Mouse (Mus musculus) adrenal gland, postnatal 36 days (tissue): ENCODE measurements at regions not wholly inside any gene's neighbourhood (a gene's known extent, or its start where the extent isn't known, plus 50 kb on each side); places are given as distances from the start of the nearest gene placed in this dataset.
"Not testable (repeated sequence)": the region's sequence is repeated elsewhere in the genome, so short reads cannot be mapped to it uniquely, and the experiment has no call there.

Source experiments
- DNase-seq, 2 experiments: peaks; one replicate each; pipeline ENCODE4 v3.0.0; 2021; ENCODE audit warnings: mixed read lengths in 1 of 2

DNA sequence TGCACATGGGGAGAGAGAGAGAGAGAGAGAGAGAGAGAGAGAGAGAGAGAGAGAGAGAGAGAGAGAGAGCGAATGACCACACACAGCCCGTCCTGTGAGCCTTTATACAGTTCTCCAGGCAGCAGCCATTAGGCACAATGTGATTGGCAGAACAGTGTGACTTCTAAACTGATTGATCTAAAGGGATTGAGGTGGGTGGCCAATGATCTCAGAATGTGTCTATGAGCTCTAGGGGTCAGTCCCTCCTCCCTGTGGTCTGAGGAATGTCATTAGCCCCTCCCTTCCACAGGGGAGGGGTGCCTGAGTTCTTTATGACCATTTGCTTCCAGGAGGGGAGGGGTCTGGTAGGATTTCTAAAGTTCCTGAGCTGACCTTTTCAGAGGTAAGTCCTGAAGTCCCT, 62.1 kb downstream of the Duxbl3 start:
- DNase-seq, result not testable (repeated sequence)

DNA sequence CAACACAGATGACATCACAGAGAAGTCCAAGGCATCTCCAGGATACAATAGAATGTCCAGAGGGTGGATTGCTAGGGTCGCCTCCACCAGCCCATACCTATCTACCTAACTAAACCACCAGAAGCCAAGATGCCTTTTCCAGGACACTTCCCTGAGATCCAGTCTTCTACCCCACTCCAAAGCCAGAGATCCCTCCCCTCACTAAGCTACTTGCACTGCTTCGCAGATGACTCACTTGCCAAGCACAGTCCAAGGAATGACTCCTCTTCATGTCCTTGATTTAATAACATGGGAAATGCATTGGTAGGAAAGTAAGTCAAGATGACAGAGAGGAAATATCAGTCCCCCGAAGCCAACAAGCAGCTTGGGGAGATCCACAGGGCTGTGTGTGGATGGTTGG, 63.0 kb downstream of the Duxbl3 start:
- peak; percentile 15 to 19 for DNase-seq

DNA sequence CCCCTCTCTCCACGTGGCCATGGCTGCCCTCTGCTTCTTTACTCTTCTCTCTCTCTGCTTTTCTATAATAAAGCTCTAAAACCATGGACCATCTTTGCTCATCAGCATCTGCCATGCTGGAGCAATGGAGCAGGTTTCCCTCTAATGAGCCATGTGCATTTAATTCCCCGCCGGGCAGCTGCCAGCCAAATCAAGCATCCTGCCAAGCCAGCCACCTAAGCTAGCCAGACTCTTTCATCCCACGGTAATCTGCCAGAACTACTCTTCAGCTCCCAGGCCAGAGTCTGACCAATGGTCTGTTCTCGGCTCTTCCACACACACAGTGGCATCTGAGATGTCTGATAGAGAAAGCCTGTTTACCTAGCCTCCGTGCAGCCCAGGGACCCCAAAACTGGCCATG, 70.8 kb downstream of the Duxbl3 start:
- no peak for DNase-seq

DNA sequence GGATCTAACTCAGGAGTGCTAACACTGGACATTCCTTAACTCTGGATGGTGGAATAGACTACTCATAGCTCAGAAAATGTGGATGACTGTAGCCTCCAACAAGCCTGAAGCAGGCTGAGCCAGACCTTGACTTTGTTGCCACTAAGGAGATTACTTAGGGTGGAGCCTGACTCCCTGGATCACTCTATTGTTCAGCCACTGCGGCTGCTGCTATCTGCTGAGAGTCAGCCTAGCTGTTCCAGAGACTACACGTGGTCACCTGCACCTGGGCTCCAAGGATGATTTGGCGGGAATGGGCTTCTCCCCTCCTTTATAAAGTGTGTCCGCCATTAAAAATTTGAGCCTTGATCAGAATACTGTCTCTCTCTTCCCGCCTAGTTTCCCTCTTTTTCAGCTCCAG, 83.3 kb downstream of the Duxbl3 start:
- no peak for DNase-seq

DNA sequence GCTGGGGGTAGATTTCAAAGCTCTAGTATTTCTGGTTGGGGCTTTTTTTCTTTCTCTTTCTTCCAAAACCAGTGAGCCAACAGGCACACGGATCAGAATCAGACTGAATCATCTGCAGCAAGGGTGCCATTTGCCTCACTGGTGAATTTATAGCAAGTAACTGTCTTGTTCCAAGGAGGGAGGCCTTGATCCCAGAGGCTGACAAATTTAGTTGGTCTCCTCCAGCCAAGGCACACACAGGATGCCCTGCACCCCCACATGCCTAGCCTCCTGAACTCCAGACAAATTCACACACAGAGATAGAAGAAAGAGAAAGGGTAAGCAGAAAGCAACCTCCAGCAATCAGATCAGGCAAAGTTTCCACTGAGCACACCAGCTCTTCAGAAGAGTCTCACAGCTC, 87.5 kb downstream of the Duxbl3 start:
- DNase-seq, result peak; percentile 39 to 45

DNA sequence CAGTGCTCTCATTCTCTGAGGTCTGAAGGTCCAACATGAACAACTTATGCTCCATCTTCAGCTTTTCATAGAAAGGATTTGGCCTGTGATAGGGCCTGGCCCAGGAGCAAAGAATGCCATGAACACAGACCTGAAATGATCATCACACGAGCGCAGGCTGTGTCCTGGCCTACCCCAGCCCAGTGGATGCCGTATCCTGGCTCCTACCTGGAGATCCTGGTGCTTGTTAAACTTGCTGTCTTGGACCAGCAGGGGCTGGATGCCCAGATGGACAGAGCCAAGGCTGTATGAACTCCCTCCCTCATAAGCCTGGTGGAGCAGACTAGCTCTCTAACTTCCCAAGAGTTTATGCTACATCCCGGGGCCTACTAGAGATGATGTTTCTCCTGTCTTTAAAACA, 89.5 kb downstream of the Duxbl3 start:
- DNase-seq, result no peak

DNA sequence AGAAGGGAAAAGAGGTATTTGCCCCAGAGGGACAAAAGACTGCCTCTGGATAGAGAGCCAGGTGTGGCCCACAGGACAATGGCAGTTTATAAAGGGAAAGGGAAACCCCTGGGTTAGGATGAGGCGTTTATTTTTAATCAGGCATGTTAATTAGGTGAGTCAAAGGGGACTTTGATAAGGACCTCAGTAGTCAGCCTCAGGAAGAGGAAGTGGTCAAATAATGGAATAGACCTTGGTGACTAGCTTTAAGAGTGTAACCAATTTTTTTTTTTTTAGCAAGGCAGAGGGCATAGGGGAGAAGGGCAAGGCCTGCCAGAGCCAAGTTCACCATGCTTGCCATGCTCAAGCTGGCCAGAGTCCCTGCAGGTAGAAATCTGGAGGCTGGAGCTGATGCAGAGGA, 95.2 kb downstream of the Duxbl3 start:
- DNase-seq, result no peak

DNA sequence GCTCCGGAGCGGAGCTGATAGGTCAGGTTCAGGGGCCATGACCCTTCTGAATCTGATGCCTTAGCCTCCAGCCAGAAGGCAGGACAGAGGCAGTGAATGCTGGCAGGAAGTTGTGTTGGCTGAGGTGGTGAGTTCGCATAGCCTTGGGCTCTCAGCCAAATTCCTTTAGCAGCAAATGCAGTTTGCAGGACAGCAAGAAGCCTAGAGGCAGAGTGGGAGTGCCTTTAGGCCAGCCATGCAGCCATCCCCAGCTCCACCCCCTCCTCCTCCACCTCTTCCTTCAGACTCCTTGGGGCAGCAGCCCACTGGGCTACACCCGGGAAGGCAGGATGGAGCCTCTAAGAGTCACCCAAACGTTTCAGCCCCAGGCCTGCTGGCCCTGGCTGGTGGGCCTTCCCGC, 99.5 kb downstream of the Duxbl3 start:
- peak; percentile 81 to 83 for DNase-seq

DNA sequence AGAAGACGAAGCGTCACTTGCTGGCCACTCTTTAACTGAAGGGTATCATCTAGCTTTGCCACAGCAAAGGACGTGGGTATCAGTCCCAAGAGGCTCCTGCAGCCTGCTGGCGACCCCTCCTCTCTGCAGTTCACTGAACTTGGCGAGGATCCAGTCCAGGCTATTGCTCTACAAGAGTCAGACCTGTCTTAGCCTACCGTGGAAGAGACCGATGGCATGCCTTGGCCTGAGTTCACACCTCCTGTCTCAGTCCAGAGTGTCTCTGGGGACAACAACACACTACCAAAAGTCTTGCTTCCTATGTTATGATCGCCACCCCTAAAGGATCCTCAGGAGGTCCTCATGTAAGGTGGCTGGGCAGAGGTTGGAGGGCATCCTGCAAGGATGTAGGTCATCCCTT, 100.2 kb downstream of the Duxbl3 start:
- no peak for DNase-seq

DNA sequence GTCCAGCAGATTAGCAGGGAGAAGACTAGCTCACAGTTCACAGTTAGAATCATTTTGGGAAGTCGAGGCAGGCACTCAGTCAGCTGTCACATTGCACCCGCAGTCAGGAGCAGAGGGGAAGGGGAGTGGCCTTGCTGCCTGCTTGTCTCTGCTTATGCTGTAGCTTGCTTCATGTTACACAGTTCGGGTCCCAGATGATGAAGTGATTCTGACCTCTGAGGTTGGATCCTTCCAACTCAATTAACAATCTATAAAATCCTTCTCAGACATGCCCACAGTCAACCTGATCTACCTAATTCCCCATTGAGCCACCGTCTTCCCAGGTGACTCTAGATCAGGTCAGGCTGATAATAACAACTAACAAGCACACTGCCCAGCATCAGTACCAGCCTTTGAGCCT, 102.3 kb downstream of the Duxbl3 start:
- no peak for DNase-seq

DNA sequence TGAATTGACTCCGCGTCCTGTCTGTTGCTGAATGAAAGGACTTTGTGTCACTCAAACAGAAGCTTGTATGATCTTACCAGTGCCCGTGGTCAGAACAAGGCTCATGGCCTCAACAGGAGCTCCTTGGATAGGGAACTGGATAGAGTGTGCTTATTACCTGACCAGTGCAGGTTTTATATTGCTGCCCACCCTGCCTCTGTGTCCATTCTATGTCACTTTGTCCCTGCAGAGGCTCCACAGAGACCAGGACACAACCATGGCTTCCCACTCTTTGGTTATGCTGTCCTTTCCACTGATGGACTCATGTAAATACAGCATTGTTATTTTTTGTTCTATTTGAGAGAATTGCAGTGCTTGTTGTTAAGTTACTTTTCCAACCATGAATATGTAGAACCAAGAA, 103.4 kb downstream of the Duxbl3 start:
- DNase-seq, result no peak
